Mouse (Mus musculus) neural tube, embryonic 14.5 days (tissue): ENCODE data around the gene Ripor2. TPM values are rescaled to one million over a fixed set of nuclear protein-coding genes. Genes with fewer than 3 reads are reported as not detected.

ENCODE experiments used
- polyA plus RNA-seq: library from polyadenylated mRNA; unstranded; fragments of >200 nt; fragmentation: Nextera tagmentation; extraction: Ambion mirVana; gene quantifications from 2 replicates; pipeline ENCODE4 v1.2.1, GENCODE M21; 2014

Gene Ripor2
- polyA plus RNA-seq, 1 experiment from 2014 or later, result 28.6 TPM

Other genes starting within 250 kb of the Ripor2 start
- not detected in 2 replicates for gene Armh2, start 159.0 kb downstream of the Ripor2 start, polyA plus RNA-seq
- 9.9 and 16.5 TPM in 2 replicates for gene Gmnn, start 179.7 kb downstream of the Ripor2 start, polyA plus RNA-seq
- 34.3 and 51.9 TPM in 2 replicates for gene BC005537, start 219.5 kb downstream of the Ripor2 start, polyA plus RNA-seq
- 47.8 and 51.2 TPM in 2 replicates for gene Acot13, start 249.4 kb downstream of the Ripor2 start, polyA plus RNA-seq
- gene Tdp2, start 249.5 kb downstream of the Ripor2 start, polyA plus RNA-seq, result 33.9 and 36.0 TPM in 2 replicates